Mouse (Mus musculus): ENCODE results near the gene Fgfr2. TPM values are rescaled to one million over a fixed set of nuclear protein-coding genes. Genes with fewer than 3 reads are reported as not detected.
"Not testable (repeated sequence)": the region's sequence is repeated elsewhere in the genome, so short reads cannot be mapped to it uniquely, and the experiment has no call there.

Gene Fgfr2
- total RNA-seq, 2 experiments from 2014 or later: 47.6 to 49.5 TPM

DNA sequence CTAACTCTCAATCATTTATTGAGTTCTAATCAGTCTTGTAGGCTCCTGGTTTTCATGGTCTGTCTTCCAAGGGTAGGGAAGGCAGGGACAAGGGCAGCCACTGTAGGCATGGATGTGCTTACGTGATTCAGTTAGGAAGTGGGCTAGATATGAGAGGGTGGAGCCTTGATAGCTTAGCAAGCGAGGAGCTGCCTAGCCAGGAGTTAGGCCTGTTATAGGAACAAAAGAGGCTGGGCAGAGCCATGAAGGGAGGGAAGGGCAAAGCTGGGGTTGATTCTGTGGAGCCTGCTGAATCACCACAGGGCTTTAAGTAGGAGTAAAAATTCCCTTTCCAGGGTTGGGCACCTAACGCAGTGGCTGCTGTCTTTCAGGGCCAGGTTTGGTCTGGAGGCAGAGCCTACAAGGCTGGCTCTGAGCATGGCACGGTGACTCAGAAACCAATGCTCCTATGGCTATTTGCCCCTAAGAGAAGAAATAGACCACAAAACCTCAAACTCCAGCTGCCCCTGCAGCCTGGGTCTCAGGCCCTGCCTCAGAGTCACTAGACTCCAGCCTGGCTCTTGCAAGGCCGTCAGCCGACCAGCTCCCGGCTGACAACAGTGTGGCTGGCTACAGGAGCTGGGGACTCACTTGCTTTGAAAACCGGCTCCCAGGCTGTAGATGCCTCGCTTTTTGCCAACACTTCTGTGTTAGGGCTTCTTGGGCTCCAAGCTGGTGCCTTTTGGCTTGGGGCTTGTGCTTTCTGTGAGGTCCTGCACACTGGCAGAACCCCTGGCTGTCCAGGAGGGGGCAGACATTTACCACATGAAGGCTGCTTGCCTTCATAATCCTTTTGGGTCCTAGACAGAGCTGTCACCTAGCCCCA lies 2449.7 kb downstream of the Fgfr2 start:
- H3K27ac ChIP-seq: no peak overlapping the region
- DNase-seq (ENCODE audit: low spot score in 2 of 2): peak in 1 of 2 experiments; percentile 55
- TF ChIP-seq CTCF (conservative IDR thresholded peaks at IDR 0.05): peak; percentile 84
- no peak overlapping the region for H3K4me3 ChIP-seq

DNA sequence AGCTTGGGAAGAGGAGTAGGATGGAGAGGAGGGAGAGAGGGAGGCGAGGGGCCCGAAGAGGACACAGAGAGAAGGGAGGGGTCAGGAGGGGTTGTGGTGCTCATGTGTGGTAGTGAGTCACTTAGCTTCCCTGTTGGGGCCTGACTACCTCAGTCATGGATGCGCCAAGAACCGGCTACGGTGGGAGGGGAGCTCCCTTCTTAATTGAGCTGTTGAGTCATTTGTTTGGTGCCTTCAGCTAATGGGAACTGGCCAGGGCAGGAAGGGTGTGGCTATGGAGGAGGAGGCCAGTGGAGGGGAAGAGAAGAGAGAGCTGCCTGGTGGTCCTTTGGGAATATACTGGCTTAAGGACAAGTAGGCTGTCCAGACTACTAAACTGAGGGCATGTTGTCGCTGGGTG lies 2451.8 kb downstream of the Fgfr2 start:
- no peak for TF ChIP-seq CTCF (conservative IDR thresholded peaks at IDR 0.05)
- Histone ChIP-seq H3K4me3 (no peak overlapping the region), H3K27ac (peak overlapping the region; percentile 84; the same call in 1 of the 2 replicates)
- no peak for DNase-seq (ENCODE audit: low spot score in 2 of 2)

DNA sequence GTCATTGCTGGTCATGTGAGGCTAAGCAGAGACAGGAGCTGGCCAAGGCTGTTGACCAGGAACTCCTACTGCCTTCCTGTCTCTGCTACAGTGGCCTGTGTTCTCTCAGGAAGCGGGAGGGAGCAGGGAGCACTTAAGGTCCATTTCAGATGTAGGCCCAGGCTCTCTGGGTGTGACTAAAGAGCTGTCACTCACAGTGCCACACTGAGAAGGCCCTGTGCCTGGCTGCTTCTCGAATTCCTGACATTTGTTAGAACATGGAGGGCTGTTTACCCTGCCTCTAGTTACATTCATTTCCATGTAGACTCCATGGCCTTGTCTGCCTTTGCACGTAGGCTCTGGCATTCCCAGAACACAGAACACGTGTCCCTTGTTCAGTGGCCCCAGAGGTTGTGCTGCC lies 2452.8 kb downstream of the Fgfr2 start:
- H3K4me3 ChIP-seq: no peak overlapping the region
- TF ChIP-seq CTCF (conservative IDR thresholded peaks at IDR 0.05): no peak
- no peak for DNase-seq (ENCODE audit: low spot score in 2 of 2)
- H3K27ac ChIP-seq: peak overlapping the region; percentile 84; the same call in 1 of the 2 replicates

DNA sequence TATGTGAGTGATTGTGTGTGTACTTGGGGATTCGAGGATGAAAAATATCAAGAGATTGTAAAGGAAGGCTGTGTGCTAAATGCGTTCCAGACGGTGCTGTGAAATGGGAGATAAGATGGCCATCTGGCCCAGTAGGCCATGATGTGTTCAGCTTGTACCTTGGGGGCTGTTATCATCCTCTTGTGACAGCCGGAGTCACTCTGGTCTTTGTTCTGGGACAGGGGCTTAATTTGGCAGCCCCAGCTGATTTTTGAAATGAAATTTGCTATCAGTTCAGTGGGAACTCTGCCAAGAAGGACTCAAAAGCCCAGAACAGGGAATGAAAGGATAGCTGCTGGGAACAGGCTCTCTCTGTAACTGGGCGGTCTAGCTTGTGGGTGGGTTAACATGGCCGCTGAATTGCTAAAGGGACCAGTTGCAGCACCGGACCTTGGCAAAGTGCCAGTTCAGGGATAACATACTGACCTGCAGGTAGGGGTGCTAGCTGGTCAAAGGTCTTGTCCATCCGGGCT lies 2453.7 kb downstream of the Fgfr2 start:
- no peak for DNase-seq (ENCODE audit: low spot score in 2 of 2)
- Histone ChIP-seq H3K4me3 (no peak overlapping the region), H3K27ac (peak overlapping the region; percentile 84)
- no peak for TF ChIP-seq CTCF (conservative IDR thresholded peaks at IDR 0.05)

DNA sequence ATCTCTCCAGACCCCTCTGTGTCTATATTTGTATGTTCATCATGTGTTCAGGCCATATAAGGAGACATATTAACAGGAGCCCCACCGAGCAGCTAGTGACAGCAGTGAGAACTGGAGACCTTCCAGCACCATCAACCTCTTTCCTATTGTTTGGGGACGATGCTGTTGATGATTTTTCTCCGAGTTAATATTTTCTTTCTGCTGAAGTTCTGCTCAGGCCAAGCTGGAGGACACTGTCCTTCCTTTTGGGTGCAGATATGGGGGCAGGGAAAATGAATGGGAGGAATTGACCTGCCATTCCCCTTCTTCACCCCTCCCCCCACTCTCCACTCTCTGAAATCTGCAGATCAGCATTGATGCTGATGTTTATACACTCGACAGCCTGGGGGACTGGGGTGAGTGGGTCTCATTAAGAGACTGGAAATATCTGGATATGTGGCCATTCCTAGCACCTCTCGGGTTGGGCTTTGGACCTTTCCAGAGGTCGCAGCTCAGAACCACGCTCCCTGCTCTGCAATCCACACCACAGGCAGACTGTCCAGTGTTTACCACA lies 2454.3 kb downstream of the Fgfr2 start:
- Histone ChIP-seq H3K4me3 (no peak overlapping the region), H3K27ac (peak overlapping the region; percentile 84)
- peak in 1 of 2 experiments; percentile 33 for DNase-seq (ENCODE audit: low spot score in 2 of 2)
- no peak for TF ChIP-seq CTCF (conservative IDR thresholded peaks at IDR 0.05)

DNA sequence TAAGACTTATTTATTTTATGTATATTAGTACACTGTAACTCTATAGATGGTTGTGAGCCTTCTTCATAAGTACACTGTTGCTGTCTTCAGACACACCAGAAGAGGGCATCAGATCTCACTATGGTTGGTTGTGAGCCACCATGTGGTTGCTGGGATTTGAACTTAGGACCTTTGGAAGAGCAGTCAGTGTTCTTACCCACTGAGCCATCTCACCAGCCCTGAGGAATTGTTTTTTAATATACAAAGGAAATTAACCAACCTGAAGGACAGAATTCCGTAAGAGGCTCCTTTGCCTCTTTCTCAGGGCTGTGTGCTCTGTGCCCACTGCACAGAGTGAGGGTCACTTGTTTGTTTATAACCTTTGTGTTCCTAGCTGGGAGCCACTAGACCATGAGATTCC lies 2455.1 kb downstream of the Fgfr2 start:
- DNase-seq (ENCODE audit: low spot score in 2 of 2); H3K4me3 ChIP-seq: not testable (repeated sequence)
- H3K27ac ChIP-seq: peak overlapping the region; percentile 84
- TF ChIP-seq CTCF (conservative IDR thresholded peaks at IDR 0.05): peak; percentile 49

DNA sequence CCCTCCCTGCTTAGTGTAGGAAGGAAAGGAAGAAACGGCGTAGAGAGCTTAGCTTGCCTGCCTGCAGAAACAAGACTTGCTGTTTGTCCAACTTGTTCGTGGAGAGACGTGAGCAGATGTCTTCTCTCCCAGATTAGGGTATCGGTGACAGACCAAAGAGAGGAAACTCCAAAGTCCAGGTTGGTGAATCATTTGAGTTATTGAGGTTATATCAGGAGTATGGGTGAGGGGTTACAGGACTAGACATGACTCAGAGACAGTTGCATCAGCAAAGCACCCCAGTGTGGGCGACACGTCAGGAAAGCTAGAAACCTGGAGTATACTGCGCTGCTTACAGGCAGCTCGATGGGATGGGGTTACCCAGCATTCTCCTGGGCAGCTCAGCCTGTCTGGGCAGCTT lies 2457.8 kb downstream of the Fgfr2 start:
- DNase-seq (ENCODE audit: low spot score in 2 of 2): no peak
- Histone ChIP-seq H3K4me3 (no peak overlapping the region), H3K27ac (no peak overlapping the region)
- no peak for TF ChIP-seq CTCF (conservative IDR thresholded peaks at IDR 0.05)

DNA sequence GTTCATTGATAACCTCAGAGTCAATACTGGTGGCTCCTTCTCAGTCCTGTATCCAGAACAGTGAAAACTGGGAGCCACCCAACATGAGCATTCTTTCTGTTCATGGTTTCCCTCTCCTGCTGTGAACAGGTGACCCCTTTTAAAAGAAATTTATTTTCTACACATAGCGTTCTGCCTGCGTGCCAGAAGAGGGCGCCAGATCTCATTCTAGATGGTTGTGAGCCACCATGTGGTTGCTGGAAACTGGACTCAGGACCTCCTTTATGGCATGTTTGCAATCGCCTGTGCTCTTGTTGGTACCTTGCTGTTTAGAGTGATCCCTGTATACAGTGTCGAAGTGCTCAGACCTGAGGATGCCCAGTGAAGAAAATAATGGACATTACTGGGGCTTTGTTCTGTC lies 2458.5 kb downstream of the Fgfr2 start:
- no peak overlapping the region for H3K4me3 ChIP-seq
- H3K27ac ChIP-seq: no peak overlapping the region
- peak; percentile 38 for TF ChIP-seq CTCF (conservative IDR thresholded peaks at IDR 0.05)
- DNase-seq (ENCODE audit: low spot score in 2 of 2): no peak

DNA sequence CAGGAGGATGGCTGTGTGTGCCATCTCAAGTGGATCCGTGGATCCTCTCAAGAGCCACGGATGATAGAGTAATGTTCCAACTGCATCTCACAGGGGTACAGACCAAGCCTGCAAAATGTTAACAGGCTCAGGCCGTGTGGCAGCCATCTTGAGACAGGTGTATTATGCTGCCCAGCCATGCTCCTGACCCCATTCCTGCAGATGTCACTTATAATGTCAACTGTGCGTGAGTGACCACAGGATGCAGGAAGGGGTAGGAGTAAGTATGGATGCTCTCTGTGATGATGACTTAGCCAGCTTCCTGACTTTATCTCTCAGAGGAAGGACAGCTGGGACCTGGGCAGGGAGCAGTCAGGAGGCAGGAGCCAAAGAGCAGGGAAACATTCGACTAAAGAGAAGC lies 2459.1 kb downstream of the Fgfr2 start:
- DNase-seq (ENCODE audit: low spot score in 2 of 2): no peak
- Histone ChIP-seq H3K4me3 (no peak overlapping the region), H3K27ac (no peak overlapping the region)
- no peak for TF ChIP-seq CTCF (conservative IDR thresholded peaks at IDR 0.05)

DNA sequence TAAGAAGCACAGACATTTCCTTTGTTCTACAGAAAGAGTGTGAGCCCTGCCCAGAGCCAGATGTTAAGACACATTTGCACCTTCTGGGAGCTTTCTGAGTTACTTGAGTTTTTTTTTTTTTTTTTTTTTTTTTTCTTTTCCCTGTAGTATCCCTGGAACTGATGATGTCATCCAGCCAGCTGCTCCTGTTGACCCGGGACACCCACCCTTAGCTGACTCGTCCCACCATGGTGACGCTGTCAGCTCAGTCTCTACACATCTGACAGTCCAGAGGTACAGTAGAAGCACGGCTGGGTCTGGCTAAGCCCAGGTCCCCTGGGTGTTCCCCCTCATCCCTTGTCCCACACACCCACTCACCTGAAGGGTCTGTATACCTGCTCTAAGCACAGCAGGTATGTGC lies 2460.3 kb downstream of the Fgfr2 start:
- Histone ChIP-seq H3K27ac (no peak overlapping the region), H3K4me3 (no peak overlapping the region)
- no peak for DNase-seq (ENCODE audit: low spot score in 2 of 2)
- TF ChIP-seq CTCF (conservative IDR thresholded peaks at IDR 0.05): no peak

DNA sequence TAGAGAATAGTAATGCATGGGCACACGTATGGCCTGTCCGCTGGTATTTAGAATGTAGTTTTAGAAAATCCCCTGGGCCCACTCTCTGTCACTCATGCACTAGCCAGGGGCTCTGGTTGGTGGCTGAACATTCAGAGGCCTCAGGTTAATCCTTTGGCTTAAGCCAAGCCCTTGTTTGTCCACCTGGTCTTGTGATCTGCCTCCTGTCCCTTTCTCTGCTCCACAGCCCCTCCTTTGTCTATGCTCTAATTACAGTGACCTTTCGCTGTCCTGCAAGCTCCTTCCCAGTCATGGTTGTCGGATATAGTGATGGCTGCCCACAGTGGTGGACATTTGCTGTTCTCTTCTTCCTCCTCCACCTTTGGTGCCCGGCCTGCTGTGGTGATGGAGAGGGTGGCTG lies 2460.9 kb downstream of the Fgfr2 start:
- Histone ChIP-seq H3K27ac (no peak overlapping the region), H3K4me3 (no peak overlapping the region)
- DNase-seq (ENCODE audit: low spot score in 2 of 2): no peak
- TF ChIP-seq CTCF (conservative IDR thresholded peaks at IDR 0.05): no peak

DNA sequence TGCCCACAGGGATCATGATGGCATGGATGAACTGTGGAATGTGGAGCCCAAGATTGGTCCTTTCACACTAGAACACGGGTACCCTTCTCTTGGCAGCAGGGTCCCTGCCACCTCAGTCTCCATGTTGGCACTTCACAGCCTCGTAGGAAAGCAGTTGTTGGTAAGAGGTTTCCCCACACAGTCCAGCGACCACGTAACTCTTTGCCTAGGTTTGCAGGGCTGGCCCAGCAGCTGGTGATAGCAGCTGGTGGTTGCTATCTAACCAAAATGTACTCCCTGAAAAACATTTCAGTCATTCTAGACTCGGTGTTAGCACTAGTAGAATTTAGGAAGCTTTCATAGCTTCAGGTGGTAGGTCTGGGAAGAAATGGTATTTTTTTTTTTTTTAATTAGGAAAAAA lies 2464.0 kb downstream of the Fgfr2 start:
- Histone ChIP-seq H3K27ac (no peak overlapping the region), H3K4me3 (no peak overlapping the region)
- DNase-seq (ENCODE audit: low spot score in 2 of 2): no peak
- TF ChIP-seq CTCF (conservative IDR thresholded peaks at IDR 0.05): no peak

DNA sequence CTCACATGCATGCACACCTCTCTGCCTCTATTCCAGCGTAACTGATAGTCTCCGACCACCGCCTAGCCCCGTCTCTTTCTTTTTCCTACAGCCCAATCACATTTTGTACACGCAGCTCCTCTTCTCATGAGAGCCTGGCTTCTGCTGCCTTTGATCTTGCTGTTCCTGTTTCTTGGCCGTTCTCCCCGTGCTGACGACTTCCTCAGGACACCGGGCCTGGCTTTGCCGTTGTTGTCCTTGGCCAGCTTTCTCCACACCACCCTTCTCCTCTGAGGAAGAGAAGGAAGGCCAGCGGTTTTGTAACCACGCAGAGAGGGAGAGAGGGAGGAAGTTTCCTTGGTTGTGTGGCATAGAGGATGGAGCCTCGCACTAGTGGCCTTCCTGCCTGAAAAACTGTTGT lies 2465.4 kb downstream of the Fgfr2 start:
- TF ChIP-seq CTCF (conservative IDR thresholded peaks at IDR 0.05): no peak
- peak overlapping the region; percentile 32; the same call in 1 of the 2 replicates for H3K27ac ChIP-seq

DNA sequence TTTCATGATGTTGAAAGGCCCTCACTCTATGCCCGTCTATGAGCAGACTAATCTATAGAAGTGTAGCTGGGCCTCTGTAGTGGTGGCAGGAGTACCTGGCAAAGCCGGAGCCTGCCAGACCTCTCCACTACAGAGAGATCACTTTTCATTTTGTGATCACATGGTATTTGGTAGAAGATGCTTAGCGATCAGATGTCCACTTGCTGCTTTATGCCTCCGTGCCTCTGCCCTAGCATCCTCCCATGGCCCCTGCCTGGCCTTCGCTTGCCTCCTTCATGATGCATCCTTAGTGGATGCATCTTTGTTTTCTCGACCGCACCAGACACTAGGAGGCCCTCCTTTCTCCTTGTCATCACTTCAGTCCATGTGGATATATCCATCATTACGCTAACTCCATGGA lies 2466.2 kb downstream of the Fgfr2 start:
- no peak for TF ChIP-seq CTCF (conservative IDR thresholded peaks at IDR 0.05)
- no peak for DNase-seq (ENCODE audit: low spot score in 2 of 2)
- H3K4me3 ChIP-seq: no peak overlapping the region
- H3K27ac ChIP-seq: no peak overlapping the region

More for the DNA sequence above, 2465.4 kb downstream of the Fgfr2 start:
- no peak overlapping the region for H3K4me3 ChIP-seq
- DNase-seq (ENCODE audit: low spot score in 2 of 2): no peak
